Mouse (Mus musculus): Measurements from ENCODE around the gene Cerkl.

Gene Cerkl

DNA sequence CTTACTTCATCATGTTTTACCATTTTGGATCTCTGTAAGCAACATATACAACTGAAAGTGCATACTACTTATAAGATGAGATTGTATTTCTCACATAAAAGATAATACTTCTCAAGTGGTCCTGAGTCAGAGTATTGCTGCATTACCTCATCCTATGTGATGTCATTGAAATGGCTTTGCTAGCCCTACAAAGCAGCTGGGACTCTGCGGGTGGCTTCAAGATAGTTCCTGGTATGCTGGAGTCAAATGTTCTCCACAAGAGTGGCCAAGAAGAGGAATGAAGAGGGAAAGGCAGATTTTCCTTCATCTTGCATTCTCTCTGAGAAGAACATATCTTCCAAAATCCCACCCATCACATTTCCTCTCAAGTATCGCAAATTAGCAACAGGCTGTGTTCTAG is 13.2 kb downstream of the Cerkl start:
- DNase-seq (ENCODE audit: low spot score) = no peak

DNA sequence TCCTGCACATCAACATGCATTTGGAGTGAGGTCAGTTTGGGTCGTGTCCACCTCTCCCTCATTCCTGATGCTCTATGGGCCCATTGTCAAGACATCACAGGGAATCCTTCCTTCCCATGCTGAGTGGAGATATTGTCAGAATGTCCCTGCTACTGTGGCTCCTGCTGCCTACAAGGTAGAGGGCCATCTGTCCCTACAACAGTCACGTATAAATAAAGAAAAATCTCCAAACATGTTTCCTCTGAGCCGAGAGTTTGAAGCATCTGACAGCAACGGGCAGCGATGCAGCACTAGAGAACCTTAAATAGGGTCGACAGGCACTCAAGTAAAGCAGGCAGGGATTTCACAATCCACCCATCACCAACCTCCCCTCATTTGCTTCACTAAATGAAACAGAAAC is 13.7 kb downstream of the Cerkl start:
- no peak for DNase-seq (ENCODE audit: low spot score)

DNA sequence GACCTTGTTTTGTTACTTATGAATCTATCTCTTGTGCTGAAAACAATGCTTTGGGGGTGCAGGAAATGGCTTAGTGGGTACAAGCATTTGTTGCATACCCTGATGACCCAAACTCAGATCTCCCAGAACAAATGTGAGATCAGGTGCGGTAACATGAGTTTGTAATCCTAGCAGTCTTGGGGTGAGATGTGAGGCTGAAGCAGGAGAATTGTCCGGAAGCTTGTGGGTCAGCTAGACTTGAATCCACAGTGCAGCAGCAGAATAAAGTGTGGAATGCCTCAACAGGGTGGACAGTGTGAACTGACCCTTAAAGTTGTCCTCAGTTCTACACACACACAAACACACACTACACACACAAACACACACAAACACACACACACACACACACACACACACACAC is 14.4 kb downstream of the Cerkl start:
- no peak for DNase-seq (ENCODE audit: low spot score)

DNA sequence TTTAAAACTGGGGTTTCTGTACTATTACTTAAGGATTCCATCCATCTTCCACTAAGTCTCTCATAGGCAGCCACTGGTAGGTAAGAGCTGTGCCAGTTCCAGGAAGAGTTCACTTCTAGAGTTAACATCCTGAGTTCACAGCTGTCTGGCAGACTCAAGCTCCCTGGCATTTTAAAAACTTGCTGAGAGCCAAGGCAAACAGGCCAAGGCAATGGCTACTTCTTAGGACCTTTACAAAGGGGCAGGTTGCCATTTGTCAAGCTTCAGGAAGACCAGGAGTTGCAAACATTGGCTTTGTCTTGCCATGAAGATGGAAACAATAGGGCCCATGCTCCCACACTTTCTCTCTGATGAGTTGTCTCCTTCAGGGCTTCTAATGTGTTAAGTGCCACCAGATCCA is 26.5 kb downstream of the Cerkl start:
- no peak for DNase-seq (ENCODE audit: low spot score)

DNA sequence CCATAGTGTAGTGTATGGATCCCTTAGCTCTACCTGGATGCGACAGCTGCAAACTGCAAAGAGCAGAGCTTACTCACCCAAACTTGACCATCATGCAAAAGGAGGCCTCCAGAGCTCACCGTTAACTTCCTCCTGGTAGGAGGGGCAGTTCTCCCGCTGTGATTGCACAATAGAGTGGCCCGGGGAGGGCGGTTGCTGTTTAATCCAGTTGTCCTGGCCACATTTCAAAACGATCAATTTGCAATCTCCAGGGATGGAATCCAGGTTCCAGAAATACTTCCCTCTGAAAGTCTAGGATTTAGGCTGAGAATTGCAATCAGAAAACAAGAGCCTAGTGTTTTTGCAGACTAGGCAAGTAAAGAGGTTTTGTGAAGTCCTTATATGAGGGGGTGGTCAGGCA is 26.9 kb downstream of the Cerkl start:
- DNase-seq (ENCODE audit: low spot score) = no peak

DNA sequence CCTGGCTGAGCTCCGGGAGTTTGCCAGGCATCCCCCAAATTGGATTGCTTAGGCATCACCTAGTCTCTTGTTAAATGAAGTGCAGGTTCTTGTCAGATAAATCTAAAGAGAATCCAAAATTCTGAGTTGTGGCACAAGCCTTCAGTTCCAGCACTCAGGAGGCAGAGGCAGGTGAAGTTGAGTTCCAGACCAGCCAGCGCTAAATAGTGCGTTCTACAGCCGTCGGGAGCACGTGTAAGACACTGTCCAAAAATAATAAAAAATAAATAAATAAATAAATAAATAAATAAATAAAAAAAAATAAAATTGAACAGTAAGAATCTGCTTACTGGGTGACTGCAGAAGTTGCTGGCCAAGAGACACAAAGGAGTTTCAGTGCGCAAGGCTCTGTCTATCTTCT is 27.5 kb downstream of the Cerkl start:
- no peak for DNase-seq (ENCODE audit: low spot score)

DNA sequence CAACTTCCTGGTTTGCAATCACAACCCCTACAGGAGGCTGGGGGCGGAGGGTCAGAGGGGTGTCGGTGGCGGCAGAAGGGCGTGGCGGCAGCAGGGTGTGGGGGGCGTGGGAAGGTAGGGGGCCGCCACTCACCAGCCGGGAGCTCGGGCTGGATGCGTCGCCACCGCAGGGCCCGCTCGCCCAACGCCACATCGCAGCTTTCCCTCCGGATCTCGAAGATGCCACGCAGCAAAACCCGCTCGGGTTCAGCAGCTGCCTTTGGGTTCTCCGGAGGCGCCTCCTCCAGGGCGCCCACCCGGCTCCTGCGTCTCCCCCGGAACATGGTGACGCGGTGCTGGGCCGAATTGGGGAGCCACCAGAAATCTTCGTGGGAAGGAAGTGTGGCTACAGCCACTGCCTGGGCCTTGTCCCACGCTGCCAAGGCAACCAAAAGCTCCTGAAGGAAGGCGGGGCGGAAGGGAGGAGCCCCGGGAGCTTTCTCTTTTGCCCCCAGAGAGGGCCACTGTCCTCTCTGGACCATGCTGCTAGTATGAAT is 27.9 kb downstream of the Cerkl start:
- DNase-seq (ENCODE audit: low spot score) = no peak

DNA sequence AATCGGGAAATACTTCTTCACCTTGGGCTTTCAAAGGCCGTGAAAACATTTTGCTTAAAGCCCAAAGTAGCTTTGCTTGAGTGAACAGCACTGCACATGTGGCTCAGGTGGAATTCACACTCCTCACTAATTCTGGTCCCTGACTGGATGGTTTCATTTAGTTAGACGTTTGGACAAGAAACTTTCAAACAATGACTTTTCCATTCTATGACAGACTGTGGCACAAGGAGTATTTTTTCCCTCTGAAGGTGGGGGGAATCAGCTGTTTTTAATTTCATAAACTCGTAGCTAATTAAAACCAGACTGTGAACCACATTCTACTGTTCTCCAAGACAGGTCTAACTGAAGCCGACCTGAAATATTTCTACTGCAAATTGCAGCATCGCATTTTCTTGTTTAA is 28.6 kb downstream of the Cerkl start:
- no peak for DNase-seq (ENCODE audit: low spot score)

DNA sequence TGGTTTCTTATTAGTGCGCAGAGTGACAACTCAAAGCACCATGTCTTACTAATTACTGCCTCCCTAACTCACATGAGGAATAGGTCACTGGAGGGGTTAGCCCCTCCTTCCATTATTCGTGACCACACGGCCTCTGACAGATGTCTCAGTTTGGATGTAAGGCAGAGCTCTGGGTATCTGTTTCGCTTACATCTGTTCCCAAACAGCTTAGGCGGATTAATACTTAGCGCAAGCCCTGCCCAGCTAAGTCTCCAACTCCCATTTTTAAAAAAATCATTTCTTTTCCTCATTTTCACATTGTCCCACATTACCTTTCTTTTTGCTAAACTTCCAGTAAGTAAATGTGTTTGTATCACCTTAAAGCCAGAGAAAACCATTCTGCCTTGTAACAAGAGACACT is 34.9 kb downstream of the Cerkl start:
- DNase-seq (ENCODE audit: low spot score) = no peak

DNA sequence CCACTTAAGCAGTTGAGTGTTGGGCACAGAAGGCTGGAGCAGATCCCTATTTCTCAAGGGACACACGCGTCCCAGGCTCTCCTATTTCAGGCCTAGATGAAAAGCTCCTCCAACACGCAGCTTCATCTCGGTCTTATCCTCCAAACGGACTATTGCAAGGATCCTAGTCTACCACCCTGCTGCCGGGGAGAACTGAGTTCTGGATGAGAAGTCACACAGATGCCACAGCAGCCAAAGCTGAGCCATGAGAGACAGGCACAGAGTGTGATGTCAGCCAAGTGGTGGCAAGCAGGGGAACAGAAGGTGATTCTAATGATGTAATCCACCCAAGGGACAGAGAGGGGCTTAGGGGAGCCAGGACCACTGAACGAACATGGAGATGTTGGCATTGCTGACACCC is 42.1 kb downstream of the Cerkl start:
- DNase-seq (ENCODE audit: low spot score) = no peak

DNA sequence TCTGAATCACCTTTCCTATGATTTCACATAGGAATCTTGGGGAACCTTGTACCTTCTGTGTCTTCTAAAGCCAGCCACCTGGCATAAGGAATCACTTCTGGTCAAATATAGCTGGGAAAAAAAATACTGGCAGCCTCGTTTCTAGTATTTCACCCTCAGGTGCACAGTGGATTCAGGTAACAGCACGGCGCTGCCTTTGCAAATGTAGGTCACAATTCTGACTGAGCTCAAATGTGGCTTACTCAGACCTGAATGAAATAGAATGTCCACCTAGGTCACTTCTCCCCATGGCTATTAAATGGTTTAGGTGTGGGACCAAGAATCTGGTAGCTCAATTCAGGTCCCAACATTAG is 45.7 kb downstream of the Cerkl start:
- DNase-seq (ENCODE audit: low spot score) = no peak

DNA sequence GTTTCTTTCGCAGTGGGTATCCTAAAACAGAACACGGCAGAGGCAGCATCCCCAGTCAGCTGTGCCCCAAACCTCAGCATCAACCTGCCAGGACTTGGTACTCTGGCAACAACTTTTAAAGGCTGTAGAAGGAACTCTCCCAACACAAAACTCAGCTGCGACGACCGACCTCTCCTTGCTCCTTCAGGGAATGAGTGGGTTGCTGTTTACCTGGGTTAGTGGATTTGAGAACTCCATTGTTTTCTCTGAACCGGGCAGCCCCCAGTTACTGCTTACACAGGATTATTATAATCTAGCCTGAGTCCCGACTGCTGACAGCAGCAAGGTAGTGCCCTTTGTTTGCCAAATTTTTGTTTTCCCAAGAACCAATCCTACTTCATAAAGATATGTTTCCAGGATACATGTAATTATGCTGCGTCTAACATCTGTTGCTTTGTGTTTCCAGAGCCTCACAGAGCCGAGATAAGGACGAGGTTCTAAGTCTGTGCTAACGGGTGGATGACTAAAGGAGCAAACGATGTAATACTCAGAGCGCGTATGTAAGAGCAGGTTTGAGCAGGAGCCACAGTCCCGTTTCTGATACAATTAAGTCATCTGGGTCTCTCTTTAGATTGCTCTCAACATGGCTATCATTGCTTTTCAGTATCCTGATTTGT is 46.2 kb downstream of the Cerkl start:
- DNase-seq (ENCODE audit: low spot score) = no peak

DNA sequence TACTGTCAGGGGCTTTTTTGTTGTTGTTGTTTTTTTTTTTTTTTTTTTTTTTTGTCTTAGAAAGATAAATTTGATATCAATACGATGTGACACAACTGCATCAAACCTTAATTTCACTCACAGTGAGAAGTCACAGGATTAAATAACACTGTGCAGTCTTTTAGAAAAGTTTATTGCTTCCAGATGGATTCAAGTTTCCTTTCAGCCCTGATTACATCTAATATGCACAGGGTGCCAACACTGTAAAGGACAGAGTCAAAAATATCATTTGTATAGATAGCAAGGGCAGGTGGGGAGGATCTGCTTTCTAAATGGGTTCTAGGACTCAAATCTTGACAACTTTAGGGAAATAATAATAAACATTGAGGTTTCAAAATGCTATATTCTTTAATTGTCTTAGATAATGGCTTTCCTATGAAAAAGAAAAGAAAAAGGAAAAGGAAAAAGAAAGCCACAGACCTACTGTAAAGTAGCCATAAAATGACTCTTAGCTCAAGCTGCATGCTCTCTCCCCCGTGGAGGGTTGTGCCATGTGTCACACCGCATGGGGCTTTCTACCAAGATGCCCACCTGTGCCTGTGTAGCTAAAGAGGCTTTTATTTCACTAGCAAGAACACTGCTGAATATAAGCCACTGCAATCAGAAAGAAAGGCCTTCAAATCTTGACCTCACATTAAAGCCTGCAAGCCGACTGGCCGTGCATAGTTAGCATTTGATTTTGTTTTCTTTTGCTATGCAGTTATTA is 50.8 kb downstream of the Cerkl start:
- no peak for DNase-seq (ENCODE audit: low spot score)

DNA sequence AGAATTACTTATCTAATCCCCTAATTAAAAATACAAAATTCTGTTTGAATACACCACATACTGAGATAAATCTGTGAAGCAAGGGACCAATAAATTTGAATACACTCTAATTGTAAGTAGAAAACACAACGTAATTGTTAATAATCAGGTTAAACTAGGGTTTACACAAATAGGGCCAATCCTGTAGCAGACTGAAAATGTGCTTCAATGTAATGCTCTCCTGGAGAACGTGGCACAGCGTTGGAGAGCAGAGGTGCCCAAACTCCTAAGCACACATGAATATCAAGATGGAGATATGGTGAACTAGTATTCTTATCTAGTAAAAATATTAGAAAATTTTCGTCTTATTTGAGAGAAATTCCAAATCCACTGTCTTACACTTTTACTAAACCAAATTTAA is 56.5 kb downstream of the Cerkl start:
- DNase-seq (ENCODE audit: low spot score) = no peak

DNA sequence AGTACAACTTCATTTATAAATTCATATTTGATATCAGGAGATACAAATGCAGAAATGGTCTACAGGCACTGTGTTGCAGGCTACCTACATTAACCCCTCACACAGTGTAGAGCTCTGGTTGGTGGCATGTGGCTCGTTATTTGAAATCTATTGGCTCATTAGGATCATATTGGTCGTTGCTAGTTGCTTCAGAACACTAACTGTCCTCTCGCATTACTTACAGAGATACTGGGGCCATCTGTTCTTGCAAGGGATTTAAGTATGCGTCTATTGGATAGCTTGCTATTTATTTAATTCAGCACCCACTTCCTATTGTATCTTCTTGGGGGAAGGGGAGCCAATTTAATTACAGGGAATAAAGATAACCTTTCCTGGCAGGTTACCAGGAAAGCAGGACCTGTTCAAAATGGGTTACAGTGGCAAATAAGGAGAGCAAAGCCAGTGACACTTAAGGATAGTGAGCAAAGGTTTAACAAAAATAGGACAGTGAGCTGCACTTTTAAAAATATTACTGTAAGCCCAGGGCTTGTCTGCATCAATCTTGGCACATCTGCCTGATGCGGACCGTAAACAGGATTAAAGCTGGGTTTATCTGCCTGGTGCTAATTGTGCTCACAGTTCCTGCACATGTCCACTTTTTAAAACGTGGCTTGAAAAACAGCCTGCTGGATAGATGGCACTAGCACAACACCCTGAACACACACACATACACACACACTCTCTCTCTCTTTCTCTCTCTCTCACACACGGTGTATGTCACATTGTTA is 57.2 kb downstream of the Cerkl start:
- DNase-seq (ENCODE audit: low spot score) = no peak

DNA sequence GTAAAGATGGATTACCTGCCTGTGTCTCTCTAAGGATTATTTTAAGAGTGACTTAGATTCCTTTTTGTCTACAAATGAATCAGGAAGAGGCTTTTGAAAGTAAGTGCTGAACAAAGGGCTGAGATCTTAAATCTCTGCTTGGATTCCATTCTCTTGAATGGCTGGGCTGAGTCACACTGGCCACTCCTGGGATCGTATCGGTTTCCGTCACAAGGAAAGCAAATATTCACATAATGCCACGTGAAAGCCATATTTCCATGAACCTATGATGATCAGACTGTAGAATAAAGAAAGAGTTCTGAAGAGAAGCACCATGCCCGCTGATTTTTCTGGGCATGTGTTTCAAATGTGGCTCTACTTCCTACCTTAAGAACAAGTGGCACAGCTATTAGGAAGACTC is 57.8 kb downstream of the Cerkl start:
- DNase-seq (ENCODE audit: low spot score) = no peak

DNA sequence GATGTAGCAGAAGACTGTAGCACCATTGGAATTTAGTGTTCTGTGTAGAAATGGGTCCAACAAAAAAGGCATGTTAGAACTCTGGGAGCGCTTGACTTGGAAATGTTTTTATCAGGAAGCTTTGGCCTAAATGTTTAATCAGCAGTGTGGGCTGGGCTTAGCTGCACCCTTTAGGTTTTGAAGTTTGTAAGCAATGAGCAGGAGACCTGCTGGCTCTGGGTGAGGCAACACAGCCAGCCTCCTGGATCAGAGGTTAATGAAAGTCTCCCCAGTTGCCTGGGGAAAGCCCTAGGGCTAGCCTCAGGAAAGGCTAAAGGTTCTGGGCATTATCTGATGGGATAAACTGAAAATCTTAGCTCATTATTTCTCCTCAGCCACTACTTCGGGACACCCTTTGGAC is 58.2 kb downstream of the Cerkl start:
- no peak for DNase-seq (ENCODE audit: low spot score)

DNA sequence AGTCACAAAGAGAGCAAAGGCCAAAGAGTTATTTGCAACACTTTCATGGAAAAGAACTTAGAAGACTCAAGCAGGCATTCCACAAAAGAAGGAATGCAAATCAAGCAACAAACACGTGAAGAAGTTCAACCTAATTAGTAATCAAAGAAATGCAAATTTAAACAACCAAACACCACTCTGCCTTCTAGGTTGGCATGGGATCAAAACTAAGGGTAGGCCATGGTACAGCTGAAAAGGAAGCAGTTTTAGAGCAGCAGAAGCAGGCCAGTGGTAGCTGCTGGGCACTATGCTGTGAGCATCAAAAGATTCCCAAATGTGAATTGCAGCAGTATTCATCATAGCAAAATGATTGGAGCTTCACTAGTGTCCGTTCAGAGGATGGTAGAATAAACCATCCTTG is 59.5 kb downstream of the Cerkl start:
- DNase-seq (ENCODE audit: low spot score) = no peak

DNA sequence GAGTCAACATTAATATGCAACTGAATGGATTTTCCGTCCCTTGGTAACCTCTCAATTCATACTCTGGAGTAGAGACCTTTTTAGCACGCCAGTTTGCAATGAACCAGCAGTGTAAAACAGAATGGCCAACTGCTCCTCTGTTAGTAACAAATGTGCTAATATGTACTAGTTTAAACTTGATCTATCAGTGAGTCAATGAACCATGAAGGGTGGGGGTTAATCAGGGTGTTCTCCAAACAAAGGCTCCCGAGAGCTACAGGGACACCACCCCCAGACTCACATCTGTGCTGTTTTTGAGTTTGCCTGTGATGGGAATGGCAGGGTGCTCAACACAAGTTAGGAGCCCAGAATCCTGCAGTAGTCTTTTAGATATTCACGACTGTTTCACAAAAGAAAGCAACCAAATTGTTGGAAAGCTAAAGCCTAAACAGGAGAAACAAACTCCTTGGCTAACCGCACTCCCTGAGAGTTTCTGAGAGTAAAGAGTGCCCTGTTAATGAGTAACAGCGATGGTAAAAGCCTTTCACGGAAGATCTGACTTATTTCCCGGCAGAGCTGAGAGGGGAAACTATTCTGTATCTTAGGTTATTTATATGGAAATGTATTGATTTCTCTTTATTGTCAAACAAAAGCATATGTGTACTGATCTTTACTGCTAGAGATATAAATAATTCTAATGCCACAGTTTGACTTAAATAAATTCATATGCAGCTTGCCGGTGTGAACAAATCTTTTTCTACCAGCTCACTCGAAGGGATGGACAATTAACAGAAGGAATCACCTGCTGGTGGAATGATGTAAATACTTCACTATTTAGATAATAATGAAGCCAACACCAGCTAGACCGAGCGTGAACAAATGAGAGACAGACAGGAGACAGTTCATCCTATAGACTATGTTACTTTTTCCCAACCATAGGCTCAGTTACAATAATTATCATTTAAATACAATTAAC is 77.2 kb downstream of the Cerkl start:
- no peak for DNase-seq (ENCODE audit: low spot score)

DNA sequence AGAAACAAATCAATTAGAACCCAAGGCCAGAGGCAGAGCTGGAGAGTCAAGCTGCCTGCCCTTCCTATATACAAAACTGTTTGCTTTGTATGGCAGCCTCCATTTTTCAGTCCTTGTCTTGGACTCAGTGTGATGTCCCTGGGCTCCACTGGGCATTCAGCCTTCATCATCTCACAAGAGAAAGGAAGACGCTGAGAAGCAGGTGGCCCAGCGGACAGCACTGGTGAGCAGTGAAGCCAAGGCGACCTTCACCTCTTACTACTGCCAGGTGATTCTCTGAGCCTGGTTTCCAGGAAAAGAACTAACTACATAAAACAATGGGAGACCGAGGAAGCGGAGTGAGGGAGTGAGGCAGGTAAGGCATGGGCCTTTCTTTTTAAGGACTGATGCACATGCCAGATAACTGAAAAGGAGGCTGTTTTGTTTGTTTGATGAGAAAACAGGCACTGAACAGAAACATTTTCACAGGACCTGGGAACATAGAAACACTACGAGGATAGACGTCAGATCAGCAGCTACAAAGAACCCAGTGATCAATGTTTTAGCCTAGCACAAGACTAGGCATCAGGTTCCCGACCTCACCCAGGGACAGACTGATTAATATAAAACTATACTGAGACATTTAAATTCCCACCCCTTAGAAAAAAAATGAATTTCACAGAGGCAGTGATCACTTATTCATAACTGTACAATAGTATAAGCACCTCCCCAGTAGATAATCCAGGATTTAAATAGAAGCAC is 78.1 kb downstream of the Cerkl start:
- DNase-seq (ENCODE audit: low spot score) = no peak

DNA sequence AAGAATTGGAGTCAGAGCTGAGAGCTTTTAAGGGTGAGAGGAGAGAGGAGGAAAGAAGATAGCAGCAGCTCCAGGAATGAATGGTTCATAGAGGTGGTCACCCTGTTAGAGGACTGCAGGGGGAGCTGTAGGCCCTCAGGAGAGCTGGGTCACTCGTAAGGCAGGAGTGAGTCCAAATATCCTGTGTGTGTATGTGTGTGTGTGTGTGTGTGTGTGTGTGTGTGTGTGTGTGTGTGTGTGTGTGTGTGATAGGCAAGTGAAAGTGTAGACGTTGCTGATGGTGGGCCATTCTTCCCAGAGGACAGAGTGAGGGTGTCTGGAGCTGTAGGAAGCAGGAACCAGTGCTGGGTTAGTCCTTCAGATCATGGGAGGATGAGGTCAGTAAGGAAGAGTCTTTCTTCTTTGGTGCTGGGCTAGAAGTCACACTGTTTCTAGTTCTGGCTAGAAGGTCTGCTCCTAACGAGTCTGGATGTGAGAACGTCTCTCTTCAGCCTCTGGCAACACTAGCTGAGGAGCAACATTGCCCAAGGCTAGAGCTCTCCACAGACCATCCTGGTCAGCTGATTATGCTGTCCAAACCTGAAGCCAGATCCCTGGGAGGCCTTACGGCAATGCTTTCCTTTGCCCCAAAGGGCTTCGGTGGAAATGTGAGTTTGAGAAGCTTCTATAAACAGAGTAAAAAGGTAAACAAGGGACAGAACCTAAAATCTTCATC is 83.9 kb downstream of the Cerkl start:
- no peak for DNase-seq (ENCODE audit: low spot score)

All from urinary bladder, postnatal 10 days (tissue).